Mouse (Mus musculus): Measurements from ENCODE around the gene Mavs.
"Not testable (repeated sequence)": the region's sequence is repeated elsewhere in the genome, so short reads cannot be mapped to it uniquely, and the experiment has no call there.

Mavs gene

DNA sequence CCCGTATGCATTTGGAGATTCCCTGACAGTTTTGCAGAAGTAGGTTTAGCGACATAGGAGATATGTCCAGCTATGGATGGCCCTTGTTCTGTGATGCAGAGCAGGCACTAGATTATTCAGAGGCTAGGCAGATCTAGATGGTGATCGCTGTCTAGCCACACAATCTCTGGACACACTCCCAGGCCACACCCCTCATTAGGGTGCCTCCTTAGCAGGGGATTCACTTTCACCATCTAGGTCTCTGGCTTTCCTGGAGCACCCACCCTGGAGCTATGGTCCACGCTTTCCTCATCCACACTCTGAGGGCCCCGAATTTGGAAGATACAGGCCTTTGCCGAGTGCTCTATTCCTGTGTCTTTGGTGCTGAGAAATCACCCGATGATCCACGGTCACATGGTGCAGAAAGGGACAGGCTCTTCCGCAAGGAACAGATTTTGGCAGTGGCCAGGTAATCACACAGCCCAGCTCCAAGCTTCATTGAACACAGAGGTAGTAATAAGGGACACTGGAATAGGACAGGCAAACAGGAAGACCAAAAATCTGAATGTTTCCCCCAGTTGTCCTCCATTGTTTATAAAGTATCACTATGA lies 22.7 kb upstream of the Mavs start:
- CTCF ChIA-PET = interaction anchor here (0.7 kb wide), 1 partner anchor 115 kb away, joined by 10 read pairs; no protein-coding TSS in a partner anchor

DNA sequence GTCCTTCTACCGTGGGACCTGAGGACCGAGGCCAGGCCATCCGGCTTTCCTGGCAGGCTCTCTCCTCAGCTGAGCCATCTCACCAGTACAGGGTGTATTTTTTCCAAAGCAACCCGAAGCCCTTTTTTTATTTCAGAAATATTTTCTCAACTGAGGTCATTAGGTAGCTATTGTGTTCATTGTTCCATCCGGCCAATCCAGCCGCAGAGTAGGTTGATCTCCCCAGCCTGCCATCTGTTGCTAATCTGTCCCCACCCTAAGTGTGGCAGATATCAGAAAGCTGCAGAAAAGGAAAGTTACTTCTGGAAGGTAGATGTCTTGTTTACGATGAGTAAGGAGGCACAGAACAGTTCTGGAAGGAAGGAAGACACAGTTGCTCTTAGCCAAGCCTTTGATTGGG lies 20.1 kb upstream of the Mavs start:
- CTCF ChIA-PET = no interaction called here

DNA sequence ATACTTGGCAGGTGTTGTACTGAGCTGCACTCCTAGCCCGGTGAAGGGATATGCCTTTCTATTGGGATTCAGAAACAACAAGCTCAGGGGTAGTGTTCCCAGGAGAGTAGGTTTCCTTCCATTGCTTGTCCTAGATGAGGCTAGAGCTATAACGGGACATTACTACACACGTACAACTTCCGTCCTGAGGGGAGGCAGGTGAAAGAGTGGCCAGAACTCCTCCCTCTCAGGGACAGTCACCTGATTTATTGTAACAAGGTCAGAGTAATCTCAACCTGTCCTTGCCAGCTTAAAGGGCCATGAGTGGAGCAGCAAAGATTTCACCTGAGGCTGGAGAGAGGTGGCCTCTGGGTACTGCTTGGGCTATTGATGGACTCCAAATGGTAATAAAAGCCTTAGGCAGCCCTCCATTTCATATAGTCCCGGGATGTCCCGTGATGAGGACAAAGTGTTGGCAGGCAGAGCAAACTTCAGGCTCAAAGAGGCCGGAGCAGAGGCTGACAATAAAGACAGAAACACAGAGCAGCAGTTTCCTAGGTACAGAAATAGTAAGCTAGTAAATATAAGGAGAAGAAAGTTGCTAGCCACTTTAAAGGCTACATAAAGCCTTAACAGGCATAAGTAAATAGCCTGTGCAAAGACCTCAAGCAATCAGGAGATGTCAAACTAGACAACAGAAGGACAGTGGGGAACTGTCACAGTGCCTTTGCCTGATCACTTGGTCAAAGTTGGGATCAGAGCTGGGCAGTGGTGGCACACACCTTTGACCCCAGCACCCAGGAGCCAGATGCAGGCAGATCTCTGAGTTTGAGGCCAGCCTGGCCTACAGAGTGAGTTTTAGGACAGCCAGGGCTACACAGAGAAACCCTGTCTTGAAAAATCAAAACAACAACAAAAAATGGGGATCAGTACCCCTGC lies 17.7 kb upstream of the Mavs start:
- CTCF ChIA-PET = no interaction called here

DNA sequence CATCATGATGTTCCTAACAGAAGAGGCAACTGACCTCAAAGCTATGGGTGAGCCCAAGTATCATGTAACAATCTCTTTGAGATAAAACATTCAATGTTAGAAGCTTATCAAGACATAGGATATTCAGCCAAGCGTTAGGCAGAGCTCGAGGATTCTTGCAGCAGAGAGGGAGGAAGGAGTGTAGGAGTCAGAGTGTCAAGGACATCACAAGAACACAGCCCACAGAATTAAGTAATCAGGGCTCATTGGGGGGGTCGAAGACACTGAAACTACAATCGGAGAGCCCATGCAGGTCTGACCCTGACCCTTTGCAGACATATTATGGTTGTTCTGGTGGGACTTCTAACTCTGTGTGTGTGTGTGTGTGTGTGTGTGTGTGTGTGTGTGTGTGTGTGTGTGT lies 13.8 kb upstream of the Mavs start:
- CTCF ChIA-PET = interaction anchor here (0.8 kb wide), 1 partner anchor 25 kb away, joined by 5 read pairs; no protein-coding TSS in a partner anchor

DNA sequence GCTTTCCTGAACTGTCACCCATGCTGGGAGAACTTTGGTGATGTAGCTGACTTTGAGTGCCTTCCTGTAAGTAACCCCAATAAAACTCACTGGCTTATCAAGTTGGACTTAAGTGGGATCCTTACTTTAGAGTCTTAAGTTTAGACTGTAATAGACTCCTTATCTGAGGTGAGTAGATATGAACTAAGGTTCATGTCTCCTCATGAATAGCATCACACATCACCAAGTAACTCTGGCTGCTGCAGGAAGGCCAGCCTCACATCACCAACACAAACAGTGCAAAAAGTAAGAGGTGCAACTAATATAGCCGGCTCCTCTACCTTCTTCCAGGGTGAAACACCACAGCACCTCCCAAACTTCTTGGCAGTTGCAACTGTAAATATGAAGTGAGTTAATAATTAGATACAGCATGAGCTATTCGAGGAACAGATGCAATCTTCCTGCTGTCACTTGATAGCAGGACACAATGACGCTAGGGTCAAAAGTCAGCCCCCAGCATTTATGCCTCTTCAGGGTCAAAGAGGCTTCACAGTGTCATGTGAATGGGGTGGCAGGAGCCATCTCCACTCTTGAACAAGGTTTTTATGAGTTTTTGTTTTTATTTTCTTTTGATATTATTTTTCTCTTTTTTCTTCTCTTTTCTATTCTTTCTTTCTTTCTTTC lies 11.9 kb upstream of the Mavs start:
- CTCF ChIA-PET = no interaction called here

DNA sequence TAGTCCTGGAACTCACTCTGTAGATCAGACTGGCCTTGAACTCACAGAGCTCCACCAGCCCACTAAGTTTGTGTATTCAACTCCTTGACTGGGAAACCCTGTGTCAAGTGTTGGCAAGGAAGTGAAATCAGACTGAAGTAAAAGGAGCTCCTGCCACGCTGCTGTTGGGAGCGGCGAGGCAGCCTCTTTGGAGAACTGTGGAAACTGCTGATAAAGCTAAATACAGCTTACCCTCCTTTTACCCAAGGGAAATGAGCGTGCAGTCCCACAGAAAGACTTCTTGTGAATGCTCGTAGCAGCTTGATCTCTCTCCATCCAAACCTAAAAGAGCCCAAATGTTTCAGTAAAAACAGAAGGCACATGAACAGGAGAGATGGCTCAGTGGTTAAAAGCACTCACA lies 11.3 kb upstream of the Mavs start:
- CTCF ChIA-PET = interaction anchor here (0.6 kb wide), 1 partner anchor 688 kb away, joined by 3 read pairs; no protein-coding TSS in a partner anchor

DNA sequence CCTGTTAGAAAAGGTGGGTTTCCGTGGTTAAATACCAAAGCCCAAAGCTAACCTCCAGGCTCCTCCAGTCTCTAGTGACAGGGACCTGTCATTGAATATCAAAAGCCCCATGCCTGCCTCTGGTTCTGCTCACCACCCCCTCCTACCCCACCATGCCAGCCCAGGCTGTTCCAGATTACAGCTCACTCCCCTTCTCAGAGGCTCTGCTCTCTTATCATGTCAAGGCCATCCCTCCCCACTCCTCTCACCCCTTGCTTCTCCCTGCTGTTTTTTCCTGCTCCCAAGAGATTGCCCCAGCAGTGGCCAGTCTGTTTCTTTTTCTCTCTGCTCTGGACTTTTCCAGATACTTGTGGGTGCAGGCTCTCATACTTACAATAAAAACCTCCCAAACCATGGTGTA lies 10.3 kb upstream of the Mavs start:
- CTCF ChIA-PET = no interaction called here

DNA sequence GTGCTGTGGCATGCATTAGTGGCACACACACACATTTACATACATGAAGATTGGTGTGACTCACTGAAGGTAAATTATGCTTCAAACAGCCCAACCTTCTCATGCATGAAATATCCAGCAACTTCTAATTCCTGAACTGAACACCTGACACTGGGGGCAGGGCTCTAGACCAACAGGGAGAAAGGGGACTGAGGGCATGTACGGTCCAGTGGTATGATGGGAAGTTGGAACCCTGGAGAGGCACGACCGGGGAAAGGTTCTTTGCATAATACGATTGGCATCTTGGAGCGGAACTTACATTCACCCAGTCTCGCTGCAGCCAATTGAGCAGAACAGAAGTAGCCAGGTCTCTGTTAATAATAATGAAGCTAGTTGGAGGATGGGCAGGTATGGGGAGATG lies 8.7 kb upstream of the Mavs start:
- CTCF ChIA-PET = interaction anchor here (0.6 to 0.7 kb wide), 2 partner anchors 49 to 128 kb away, joined by 3 to 4 read pairs; no protein-coding TSS in a partner anchor

DNA sequence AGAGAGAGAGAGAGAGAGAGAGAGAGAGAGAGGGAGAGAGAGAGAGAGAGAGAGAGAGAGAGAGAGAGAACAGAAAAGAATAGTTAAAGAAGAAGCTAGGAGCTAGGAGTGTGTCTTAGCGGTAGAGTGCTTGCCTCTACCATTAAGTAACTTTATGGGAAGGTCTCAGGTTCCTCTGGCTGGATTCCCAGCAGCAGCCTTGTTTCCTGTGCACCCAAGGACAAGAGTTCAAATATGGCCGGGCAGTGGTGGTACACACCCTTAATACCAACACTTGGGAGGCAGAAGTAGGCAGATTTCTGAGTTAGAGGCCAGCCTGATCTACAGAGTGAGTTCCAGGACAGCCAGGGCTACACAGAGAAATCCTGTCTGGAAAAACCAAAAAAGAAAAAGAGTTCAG lies 7.2 kb upstream of the Mavs start:
- CTCF ChIA-PET = not testable (repeated sequence)

DNA sequence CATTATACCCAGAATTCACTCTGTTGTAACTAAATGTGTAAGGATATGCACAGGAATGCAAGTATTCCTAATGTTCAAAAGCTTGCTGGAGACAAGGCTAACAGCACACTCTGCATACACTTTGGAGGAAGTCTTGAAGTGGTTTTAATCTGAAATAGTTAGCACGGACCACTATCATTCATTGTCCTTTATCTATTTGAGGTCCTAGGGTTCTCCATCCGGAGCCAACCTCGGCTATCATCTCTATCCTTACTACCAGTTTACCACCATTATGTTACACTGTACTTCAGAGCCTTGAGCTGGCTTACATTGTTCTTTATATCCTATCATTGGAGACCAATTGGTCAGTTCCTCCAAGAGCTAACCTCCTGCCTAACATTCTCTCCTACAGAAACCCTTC lies 6.6 kb upstream of the Mavs start:
- CTCF ChIA-PET = no interaction called here

DNA sequence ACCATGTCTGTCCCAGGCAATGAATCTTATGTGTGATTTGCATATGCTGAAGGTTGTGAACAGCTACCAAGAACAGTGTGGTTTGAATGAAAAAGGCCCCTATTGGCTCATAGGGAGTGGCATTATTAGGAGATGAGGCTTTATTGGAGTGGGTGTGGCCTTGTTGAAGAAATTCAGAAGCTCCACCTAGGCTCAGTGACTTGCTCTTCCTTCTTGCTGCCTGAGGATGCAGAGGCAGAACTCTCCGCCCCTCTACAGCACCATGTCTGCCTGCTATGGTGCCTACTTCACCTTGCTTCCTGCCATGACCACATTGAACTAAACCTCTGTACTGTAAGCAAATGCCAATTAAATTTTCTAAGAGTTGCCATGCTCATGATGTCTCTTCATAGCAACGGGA lies 1.3 kb upstream of the Mavs start:
- CTCF ChIA-PET = interaction anchor here (0.8 kb wide), 1 partner anchor 34 kb away, joined by 3 read pairs; no protein-coding TSS in a partner anchor

DNA sequence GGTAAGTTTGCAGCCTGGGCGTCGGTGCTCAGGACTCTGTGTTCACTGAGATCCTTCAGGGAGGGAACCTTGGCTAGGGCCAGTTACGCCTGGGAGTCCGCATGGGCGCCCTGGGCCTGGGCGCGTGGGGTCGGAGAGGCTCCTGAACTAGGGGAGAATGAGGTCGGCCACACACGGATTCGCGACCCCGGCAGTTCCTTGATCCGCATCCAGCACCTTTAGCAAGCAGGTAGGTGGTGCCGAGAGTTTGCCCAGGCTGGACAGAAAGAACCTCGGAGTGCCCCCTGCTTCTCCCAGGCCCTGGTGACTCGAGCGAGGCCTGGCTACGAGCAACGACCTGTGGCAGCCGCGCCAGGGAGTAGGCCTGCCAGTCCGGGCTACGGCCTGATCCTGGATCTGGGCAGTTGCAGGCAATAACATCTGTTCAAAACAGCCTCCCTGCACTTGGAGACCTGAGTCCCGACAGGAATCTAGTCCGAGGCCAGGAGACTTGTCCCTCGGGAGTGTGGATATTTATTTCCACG lies 326 bp downstream of the Mavs start:
- CTCF ChIA-PET = no interaction called here

DNA sequence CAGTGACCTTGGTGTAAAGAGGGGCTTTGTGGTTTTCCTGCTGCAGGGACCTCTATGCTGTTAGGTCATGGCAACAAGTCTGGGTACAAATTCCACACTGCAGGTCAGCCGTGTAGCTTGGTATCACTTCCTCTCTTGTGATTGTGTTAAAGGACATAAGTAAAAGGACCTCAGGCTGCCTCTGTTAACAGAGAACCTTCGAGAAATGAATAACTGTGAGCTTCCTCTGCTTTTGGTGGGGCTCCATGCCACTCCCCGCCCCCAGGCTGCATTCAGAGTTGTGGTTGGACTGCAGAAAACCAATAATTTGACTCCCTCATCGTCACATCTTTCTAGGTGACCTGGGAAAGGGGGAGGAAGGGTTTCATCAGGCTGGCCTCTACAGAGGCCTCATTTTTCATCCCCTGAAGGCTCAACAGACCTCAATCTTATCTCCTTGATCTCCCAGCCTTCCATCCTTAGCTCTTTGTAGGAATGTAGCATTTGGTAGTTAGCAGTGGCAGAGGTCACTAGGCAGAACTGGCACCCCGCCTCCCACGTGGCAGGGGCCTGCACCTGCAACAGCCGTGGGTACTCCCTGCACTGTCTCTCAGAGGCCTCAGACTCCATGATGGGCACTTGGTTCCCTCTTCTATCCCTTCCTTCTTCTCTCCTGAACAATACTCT lies 1.2 kb downstream of the Mavs start:
- CTCF ChIA-PET = no interaction called here

DNA sequence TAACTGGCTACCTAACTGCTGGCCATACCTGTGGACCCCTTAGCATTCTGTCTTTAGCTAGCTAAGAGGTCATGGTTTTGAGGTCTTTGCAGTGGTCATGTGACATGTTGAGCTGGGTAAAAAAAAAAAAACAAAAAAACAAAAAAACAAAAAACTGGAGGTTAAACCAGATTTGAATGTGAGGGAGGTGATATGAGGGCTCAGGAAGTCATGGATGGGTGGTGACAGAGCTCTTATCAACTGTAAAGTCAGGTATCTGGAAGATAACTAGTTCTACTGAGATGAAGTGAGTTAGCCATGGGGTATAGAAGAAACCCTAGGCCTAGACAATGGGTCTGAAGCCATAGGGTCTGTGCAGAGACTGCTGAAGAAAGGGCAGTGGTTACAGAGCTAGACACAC lies 8.3 kb downstream of the Mavs start:
- CTCF ChIA-PET = no interaction called here

DNA sequence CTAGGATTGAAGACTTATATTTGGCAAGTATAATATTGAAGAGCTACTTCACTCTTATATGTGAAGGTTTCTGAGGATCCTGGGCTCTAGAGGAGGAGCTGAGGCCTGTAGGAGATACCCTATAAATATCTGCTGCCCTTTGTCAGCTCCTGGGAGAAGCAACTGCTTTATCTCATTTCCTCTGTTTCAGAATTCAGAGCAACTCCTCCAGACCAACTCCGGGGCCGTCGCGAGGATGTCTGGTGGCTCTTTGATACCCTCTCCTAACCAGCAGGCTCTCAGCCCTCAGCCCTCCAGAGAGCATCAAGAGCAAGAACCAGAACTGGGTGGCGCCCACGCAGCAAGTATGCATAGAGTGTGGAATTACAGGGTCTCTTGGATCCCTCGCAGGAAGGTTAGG lies 9.1 kb downstream of the Mavs start:
- CTCF ChIA-PET = no interaction called here

DNA sequence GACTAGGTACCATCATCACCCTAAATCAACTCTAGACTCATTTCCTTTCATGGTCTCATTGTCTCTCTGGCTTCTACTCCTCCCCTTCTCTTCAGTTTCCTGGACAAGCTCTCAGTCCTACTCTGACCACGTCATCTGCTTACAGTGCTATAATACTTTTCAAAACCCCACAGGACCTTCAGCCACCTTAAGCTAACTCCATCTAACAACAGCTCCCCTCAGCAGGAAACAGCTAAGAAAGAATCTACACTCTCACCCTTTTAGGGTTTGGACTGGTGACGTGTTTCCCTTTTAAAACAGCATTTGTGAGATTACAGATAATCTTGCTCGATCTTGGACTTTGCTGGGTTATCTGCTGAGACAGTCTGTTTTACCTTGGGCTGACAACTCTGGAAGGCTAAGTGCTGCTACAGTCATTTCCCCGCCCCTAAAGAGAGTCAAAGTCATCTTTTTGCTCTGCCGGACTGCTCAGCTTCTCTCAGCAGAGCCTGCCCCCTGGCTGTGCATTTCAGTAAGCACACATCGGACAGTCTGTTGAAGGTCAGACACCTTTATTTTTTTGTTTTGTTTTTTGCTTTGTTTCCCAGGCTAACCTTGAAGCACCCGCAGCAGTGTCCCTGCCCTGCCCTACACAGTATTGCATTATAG lies 19.9 kb downstream of the Mavs start:
- CTCF ChIA-PET = interaction anchor here (1.2 to 2.6 kb wide), 2 partner anchors 158 to 160 kb away, joined by 4 to 8 read pairs; no protein-coding TSS in a partner anchor

DNA sequence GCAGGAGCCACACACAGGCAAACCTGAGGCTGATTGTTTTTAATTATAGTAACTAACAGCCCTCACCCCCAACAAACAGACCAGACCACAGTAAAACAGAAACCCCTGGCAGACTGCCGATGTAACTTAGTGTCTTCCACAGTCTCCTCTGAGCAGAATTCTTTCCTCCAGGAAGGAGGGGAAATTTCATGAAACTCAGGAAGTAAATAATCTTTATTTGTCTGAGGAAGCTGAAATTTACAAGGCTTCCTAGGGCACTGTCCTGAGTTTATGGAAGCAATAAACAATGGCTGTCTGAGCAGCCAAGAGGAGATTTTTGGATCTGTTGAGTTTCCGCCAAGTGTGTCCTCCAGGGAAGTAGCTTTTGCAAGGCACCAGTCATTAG lies 20.5 kb downstream of the Mavs start:
- CTCF ChIA-PET = interaction anchor here (2.6 kb wide), 1 partner anchor 160 kb away, joined by 8 read pairs; no protein-coding TSS in a partner anchor

DNA sequence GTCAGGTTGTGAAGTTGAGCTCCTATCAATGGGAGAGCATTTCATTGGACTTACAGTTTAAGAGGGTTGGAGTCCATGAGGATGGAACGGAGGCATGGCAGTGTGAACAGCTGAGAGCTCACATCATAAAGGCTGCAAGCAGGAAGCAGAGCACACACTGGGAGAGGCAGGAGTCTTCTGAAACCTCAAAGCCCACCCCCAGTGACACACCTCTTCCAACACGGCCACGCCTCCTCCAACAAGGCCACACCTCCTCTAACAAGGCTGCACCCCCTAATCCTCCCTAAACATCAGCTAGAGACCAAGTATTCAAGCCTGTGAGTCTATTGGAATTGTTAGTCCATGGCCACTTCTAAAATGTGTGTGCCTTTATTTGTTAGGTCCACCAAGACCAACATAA lies 21.9 kb downstream of the Mavs start:
- CTCF ChIA-PET = interaction anchor here (0.6 to 2.6 kb wide), 2 partner anchors 23 to 162 kb away, joined by 3 to 8 read pairs; no protein-coding TSS in a partner anchor

DNA sequence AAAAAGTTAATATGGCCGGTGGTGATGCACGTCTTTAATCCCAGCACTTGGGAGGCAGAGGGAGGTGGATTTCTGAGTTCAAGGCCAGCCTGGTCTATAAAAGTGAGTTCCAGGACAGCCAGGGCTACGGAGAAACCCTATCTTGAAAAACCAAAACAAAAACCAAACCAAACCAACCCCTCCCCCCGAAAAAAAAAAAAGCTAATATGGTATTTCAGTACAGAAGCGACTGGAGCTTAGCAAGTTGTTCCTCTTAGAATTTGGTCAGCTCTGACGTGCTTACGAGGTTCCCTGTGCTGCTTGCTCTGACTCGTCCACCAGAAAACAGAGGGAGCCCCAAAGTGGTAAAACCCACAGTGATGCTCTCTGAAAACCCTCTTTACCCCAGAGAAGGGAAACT lies 24.8 kb downstream of the Mavs start:
- CTCF ChIA-PET = interaction anchor here (1.2 kb wide), 1 partner anchor 9 kb away, joined by 8 read pairs; no protein-coding TSS in a partner anchor

DNA sequence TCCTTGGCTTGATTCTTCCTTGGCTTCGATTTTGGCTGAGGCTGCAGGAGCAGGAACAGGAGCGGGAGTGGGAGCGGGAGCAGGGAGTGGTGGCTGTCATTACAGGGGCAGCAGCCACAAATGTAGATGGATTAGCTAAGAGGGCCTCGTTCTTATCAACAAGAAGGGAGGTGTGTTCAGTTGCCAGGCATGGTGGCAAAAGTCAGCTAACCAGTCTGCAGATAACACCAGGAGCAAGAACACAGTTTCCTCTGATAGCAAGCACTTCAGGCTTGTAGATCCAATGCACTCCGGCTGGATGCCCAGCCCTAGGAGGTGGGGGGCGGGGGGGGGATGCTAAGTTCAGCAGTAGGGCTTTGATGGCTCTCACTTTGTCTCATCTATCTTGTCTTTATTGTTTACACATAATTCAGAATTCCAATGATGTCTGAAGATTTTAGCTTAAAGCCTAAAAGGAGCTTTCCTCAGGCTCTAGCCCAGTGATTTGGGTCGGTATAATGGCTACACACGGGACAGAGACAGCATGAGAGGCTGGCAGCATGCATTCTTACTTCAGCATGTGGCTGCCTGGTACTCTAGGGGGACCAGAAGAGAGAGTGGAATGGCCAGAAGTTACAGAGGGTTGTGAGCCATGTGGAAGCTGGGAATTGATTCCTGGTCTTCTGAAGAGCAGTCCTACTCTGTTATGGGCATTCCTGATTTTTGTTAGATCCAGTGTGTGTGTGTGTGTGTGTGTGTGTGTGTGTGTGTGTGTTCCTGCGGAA lies 26.9 kb downstream of the Mavs start:
- CTCF ChIA-PET = no interaction called here

Measured in spleen, embryonic (tissue).